Mouse (Mus musculus): ENCODE results near the gene Plek. TPM values are rescaled to one million over a fixed set of nuclear protein-coding genes. Genes with fewer than 3 reads are reported as not detected.

Gene Plek
- total and polyA plus RNA-seq, 3 experiments = 166 to 354 (median 223) TPM

- H3K36me3 ChIP-seq (replicated peaks in 1 of 2; ENCODE audit: control insufficient read depth in 1 of 2, insufficient read depth in 1 of 2, low read length in 1 of 2) = peaks cover 0 to 6% of the 10 kb centered on the region in 2 experiments
- H3K27me3 ChIP-seq (replicated peaks) = no peaks in the 10 kb centered on the region
- peak overlapping the region; percentile 74 to 80 (median 76) for H3K4me3 ChIP-seq (replicated peaks in 1 of 3; ENCODE audit: low read depth in 2 of 3, low read length in 2 of 3, poor library complexity in 1 of 3)
- peaks cover 9% of the 10 kb centered on the region for H3K79me2 ChIP-seq (replicated peaks; ENCODE audit: control insufficient read depth, extremely low read depth, insufficient read depth, poor library complexity, severe bottlenecking)
- no peak for DNase-seq (ENCODE audit: extremely low read depth)
- peak overlapping the region; percentile 59 for H3K27ac ChIP-seq (ENCODE audit: insufficient read depth, low read depth)
- TF ChIP-seq MYC (IDR thresholded peaks at IDR 0.05; ENCODE audit: low read depth, low read length) (no peak), ZKSCAN1 (IDR thresholded peaks at IDR 0.05; ENCODE audit: borderline replicate concordance, low read depth, low read length) (no peak), TCF12 (IDR thresholded peaks at IDR 0.05; ENCODE audit: low read depth, low read length) (no peak), USF1 (IDR thresholded peaks at IDR 0.05; ENCODE audit: low read depth, low read length) (no peak), NELFE (IDR thresholded peaks at IDR 0.05; ENCODE audit: low read depth, low read length) (no peak), JUN (IDR thresholded peaks at IDR 0.05; ENCODE audit: insufficient read depth, low read depth, low read length) (no peak), SMC3 (IDR thresholded peaks at IDR 0.05; ENCODE audit: low read depth, low read length) (no peak), ZNF384 (IDR thresholded peaks at IDR 0.05; ENCODE audit: low read depth, low read length) (no peak), CTCF (conservative IDR thresholded peaks at IDR 0.05 in 1 of 2, IDR thresholded peaks at IDR 0.05 in 1 of 2; ENCODE audit: low read depth in 2 of 2, low read length in 2 of 2) (no peak)
- peak overlapping the region; percentile 67 for H3K4me2 ChIP-seq (ENCODE audit: insufficient read depth, low read depth, poor library complexity, severe bottlenecking)
- peak overlapping the region; percentile 86 for H3K9ac ChIP-seq (ENCODE audit: insufficient read depth, low read depth)
- peaks cover 10 to 72% of the 10 kb centered on the region in 2 experiments for H3K4me1 ChIP-seq (ENCODE audit: control insufficient read depth in 1 of 2, insufficient read depth in 2 of 2)
- H3K9me3 ChIP-seq (replicated peaks; ENCODE audit: low read length) = no peaks in the 10 kb centered on the region
- dilution Hi-C loops (cut with MboI; ENCODE audit: extremely low pct_ligation_motif_present, extremely low pct_unique_long_range_greater_than_20kb, low sequenced_read_pairs) = no loop called here
- in situ Hi-C loops (cut with MboI; ENCODE audit: low pct_ligation_motif_present, low pct_unique_long_range_greater_than_20kb, low sequenced_read_pairs) = no loop called here
Observed at GRCm38 (mm10) chr11:16951761-16952010, 100.5 kb downstream of the Plek start.

GRCm38 (mm10) chr11:16950976-16951760 is 101.0 kb downstream of the Plek start, which contains the start of gene Fbxo48:
TSS of gene Fbxo48 (plus strand) at chr11:16951375.
- dilution Hi-C loops (cut with MboI; ENCODE audit: extremely low pct_ligation_motif_present, extremely low pct_unique_long_range_greater_than_20kb, low sequenced_read_pairs) = no loop called here
- Histone ChIP-seq H3K9me3 (replicated peaks; ENCODE audit: low read length) (no peaks in the 10 kb centered on the region), H3K4me2 (ENCODE audit: insufficient read depth, low read depth, poor library complexity, severe bottlenecking) (peak within 1 kb of the TSS; percentile 99), H3K4me1 (ENCODE audit: control insufficient read depth in 1 of 2, insufficient read depth in 2 of 2) (peaks cover 10 to 72% of the 10 kb centered on the region in 2 experiments), H3K27me3 (replicated peaks) (no peaks in the 10 kb centered on the region), H3K4me3 (replicated peaks in 1 of 3; ENCODE audit: low read depth in 2 of 3, low read length in 2 of 3, poor library complexity in 1 of 3) (peak within 1 kb of the TSS; percentile 74 to 80 (median 76)), H3K36me3 (replicated peaks in 1 of 2; ENCODE audit: control insufficient read depth in 1 of 2, insufficient read depth in 1 of 2, low read length in 1 of 2) (peaks cover 0 to 6% of the 10 kb centered on the region in 2 experiments), H3K27ac (ENCODE audit: insufficient read depth, low read depth) (peak within 1 kb of the TSS; percentile 59), H3K79me2 (replicated peaks; ENCODE audit: control insufficient read depth, extremely low read depth, insufficient read depth, poor library complexity, severe bottlenecking) (peaks cover 9% of the 10 kb centered on the region), H3K9ac (ENCODE audit: insufficient read depth, low read depth) (peak within 1 kb of the TSS; percentile 89)
- in situ Hi-C loops (cut with MboI; ENCODE audit: low pct_ligation_motif_present, low pct_unique_long_range_greater_than_20kb, low sequenced_read_pairs) = no loop called here
- DNase-seq (ENCODE audit: extremely low read depth) = peak; percentile 100
- TF ChIP-seq MYC (IDR thresholded peaks at IDR 0.05; ENCODE audit: low read depth, low read length) (peak; percentile 91), NRF1 (IDR thresholded peaks at IDR 0.05; ENCODE audit: low read depth, low read length) (peak; percentile 50; the same call in 1 of the 2 replicates), ZC3H11A (IDR thresholded peaks at IDR 0.05; ENCODE audit: low read depth, low read length) (no peak), SIN3A (IDR thresholded peaks at IDR 0.05; ENCODE audit: low read length) (peak; percentile 96), GABPA (IDR thresholded peaks at IDR 0.05; ENCODE audit: insufficient replicate concordance, low read depth, low read length) (peak; percentile 93; the same call in 1 of the 2 replicates), POLR2A (IDR thresholded peaks at IDR 0.05; ENCODE audit: low read depth, low read length) (peak; percentile 98), BHLHE40 (IDR thresholded peaks at IDR 0.05; ENCODE audit: low read depth, low read length) (no peak; the same call in 1 of the 2 replicates), HCFC1 (IDR thresholded peaks at IDR 0.05; ENCODE audit: low read depth, low read length) (peak; percentile 100), TBP (conservative IDR thresholded peaks at IDR 0.05; ENCODE audit: low read depth, low read length) (peak; percentile 95), KAT2A (IDR thresholded peaks at IDR 0.05; ENCODE audit: insufficient replicate concordance, low read length) (peak; percentile 100), MXI1 (IDR thresholded peaks at IDR 0.05; ENCODE audit: low read depth, low read length) (peak; percentile 97), NELFE (IDR thresholded peaks at IDR 0.05; ENCODE audit: low read depth, low read length) (peak; percentile 98), UBTF (IDR thresholded peaks at IDR 0.05; ENCODE audit: low read depth, low read length) (peak; percentile 56; the same call in 1 of the 2 replicates), TCF12 (IDR thresholded peaks at IDR 0.05; ENCODE audit: low read depth, low read length) (peak; percentile 93), E2F4 (IDR thresholded peaks at IDR 0.05; ENCODE audit: insufficient replicate concordance, low read depth, low read length) (peak; percentile 99), ETS1 (conservative IDR thresholded peaks at IDR 0.05; ENCODE audit: low read depth, low read length) (peak; percentile 34; the same call in 1 of the 2 replicates), RCOR1 (conservative IDR thresholded peaks at IDR 0.05; ENCODE audit: low read depth, low read length) (no peak), MEF2A (IDR thresholded peaks at IDR 0.05; ENCODE audit: borderline replicate concordance, low read depth, low read length) (peak; percentile 71; the same call in 1 of the 2 replicates), ZMIZ1 (IDR thresholded peaks at IDR 0.05; ENCODE audit: low read depth, low read length) (peak; percentile 99), MAX (IDR thresholded peaks at IDR 0.05; ENCODE audit: low read length) (peak; percentile 94), POLR2AphosphoS2 (IDR thresholded peaks at IDR 0.05; ENCODE audit: low read depth, low read length) (peak; percentile 97), USF2 (conservative IDR thresholded peaks at IDR 0.05; ENCODE audit: low read depth, low read length) (no peak), RAD21 (IDR thresholded peaks at IDR 0.05; ENCODE audit: low read depth, low read length) (no peak), USF1 (IDR thresholded peaks at IDR 0.05; ENCODE audit: low read depth, low read length) (peak; percentile 45), ELF1 (IDR thresholded peaks at IDR 0.05; ENCODE audit: low read depth, low read length) (peak; percentile 95), CHD2 (IDR thresholded peaks at IDR 0.05; ENCODE audit: low read length) (peak; percentile 95)

Measured in CH12.LX (cell line).